Mouse (Mus musculus): ENCODE measurements around the gene Tmem252. TPM values are rescaled to one million over a fixed set of nuclear protein-coding genes. Genes with fewer than 3 reads are reported as not detected.
A peak's percentile ranks its signal among the peaks of the same experiment; 100 is the strongest.

The Tmem252 gene
- polyA plus RNA-seq (2015; fragmentation: Nextera tagmentation; extraction: Ambion mirVana) = 3.8 and 4.8 TPM in 2 replicates

DNA sequence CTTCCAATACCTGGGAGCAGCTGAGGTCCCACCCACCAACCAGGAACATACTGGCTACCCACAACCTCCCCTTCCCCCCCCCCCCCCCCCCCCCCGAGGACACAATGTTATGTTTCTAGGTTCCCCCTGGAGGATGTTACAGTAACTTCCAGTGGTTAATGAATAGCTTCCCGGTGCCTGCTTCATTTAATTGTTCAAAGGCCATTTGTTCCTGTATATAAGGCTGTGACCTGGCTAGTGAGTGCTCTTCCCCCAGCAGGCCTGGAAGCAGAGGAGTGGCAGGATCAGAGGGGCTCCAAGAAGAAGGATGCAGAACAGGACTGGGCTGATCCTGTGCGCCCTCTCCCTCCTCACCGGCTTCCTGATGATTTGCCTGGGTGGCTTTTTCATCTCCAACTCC, at the start of gene Tmem252:
Tmem252 (plus strand) TSS at position 247 of the 400 bp plus-strand sequence.
- whole genome bisulfite sequencing = 48% methylated on average over 4 of the region's 4 CpGs
- Histone ChIP-seq H3K4me2 (ENCODE audit: low read depth, low read length) (0 out of 2 replicates have a peak within 1 kb of the TSS, but pooled peaks have one; percentile 19), H3K9ac (ENCODE audit: low read depth, low read length) (no peak within 1 kb of the TSS), H3K27me3 (replicated peaks; ENCODE audit: control insufficient read depth, insufficient read depth, low read length) (no peaks in the 10 kb centered on the region), H3K4me1 (ENCODE audit: control insufficient read depth, insufficient read depth, low read length) (peaks cover 16% of the 10 kb centered on the region; the same call in 1 of the 2 replicates), H3K27ac (ENCODE audit: low read length) (peak within 1 kb of the TSS; percentile 26; the same call in 1 of the 2 replicates), H3K36me3 (ENCODE audit: control insufficient read depth, insufficient read depth, low read length) (no peaks in the 10 kb centered on the region), H3K4me3 (ENCODE audit: low read length) (no peak within 1 kb of the TSS), H3K9me3 (ENCODE audit: control insufficient read depth, low read length) (no peaks in the 10 kb centered on the region)
- peak; percentile 70 for ATAC-seq

DNA sequence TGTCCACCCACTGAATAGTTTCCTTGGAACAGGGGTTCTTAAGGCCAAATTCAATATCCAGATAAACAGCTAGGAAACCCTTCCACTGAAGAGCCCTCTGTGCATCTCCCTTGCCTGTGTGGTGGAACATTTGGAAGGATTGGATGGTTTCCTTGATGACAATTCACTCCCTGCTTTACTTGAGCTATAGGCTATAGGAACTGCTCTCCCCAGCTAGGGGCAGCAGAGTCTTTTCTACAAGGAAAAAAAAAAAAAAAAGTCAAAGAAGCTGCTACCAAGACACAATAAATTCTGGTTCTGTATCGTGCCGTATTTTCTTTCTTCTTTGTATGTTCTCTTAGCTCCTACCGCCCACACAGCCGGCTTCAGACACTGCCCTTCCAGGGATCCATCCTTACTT, 45.8 kb upstream of the Tmem252 start:
- Histone ChIP-seq H3K27ac (ENCODE audit: low read length) (no peak overlapping the region), H3K9me3 (ENCODE audit: control insufficient read depth, low read length) (no peaks in the 10 kb centered on the region), H3K4me2 (ENCODE audit: low read depth, low read length) (no peak overlapping the region), H3K4me3 (ENCODE audit: low read length) (no peak overlapping the region), H3K4me1 (ENCODE audit: control insufficient read depth, insufficient read depth, low read length) (no peaks in the 10 kb centered on the region), H3K27me3 (replicated peaks; ENCODE audit: control insufficient read depth, insufficient read depth, low read length) (no peaks in the 10 kb centered on the region), H3K9ac (ENCODE audit: low read depth, low read length) (no peak overlapping the region), H3K36me3 (ENCODE audit: control insufficient read depth, insufficient read depth, low read length) (no peaks in the 10 kb centered on the region)
- WGBS = 78% methylated on average over 4 of the region's 4 CpGs
- no peak for ATAC-seq

- no peak overlapping the region for H3K9ac ChIP-seq (ENCODE audit: low read depth, low read length)
- H3K27ac ChIP-seq (ENCODE audit: low read length) = no peak overlapping the region
- peak; percentile 89 for ATAC-seq
- WGBS = 66% methylated on average over 3 of the region's 3 CpGs
- H3K9me3 ChIP-seq (ENCODE audit: control insufficient read depth, low read length) = no peaks in the 10 kb centered on the region
- H3K27me3 ChIP-seq (replicated peaks; ENCODE audit: control insufficient read depth, insufficient read depth, low read length) = no peaks in the 10 kb centered on the region
- no peaks in the 10 kb centered on the region for H3K4me1 ChIP-seq (ENCODE audit: control insufficient read depth, insufficient read depth, low read length)
- no peaks in the 10 kb centered on the region for H3K36me3 ChIP-seq (ENCODE audit: control insufficient read depth, insufficient read depth, low read length)
- H3K4me2 ChIP-seq (ENCODE audit: low read depth, low read length) = no peak overlapping the region
- no peak overlapping the region for H3K4me3 ChIP-seq (ENCODE audit: low read length)
Observed at GRCm38 (mm10) chr19:24633008-24633407, 40.8 kb upstream of the Tmem252 start.

DNA sequence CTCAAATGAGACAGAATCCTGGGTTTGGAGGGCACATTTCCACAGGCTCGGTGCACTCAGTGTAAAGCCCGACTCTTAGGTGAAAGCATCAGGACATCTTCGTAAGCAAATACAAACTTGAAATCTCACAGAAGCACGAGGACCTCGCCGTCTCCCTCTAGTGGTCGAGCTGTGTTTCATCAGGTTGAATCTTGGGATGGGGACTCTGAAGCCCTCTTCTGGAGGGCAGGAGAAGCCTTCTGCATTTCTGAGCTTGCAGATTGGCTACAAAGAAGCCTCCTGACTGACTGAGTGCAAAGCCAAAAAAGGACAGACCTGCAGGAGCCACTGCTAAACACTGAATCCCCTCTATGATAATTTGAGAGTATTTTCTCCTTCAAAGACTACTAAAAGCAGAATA, 39.2 kb upstream of the Tmem252 start:
- H3K9ac ChIP-seq (ENCODE audit: low read depth, low read length) = no peak overlapping the region
- no peak overlapping the region for H3K4me3 ChIP-seq (ENCODE audit: low read length)
- H3K4me1 ChIP-seq (ENCODE audit: control insufficient read depth, insufficient read depth, low read length) = no peaks in the 10 kb centered on the region
- H3K27ac ChIP-seq (ENCODE audit: low read length) = no peak overlapping the region
- 2% methylated on average over 7 of the region's 7 CpGs for WGBS
- no peak; the same call in 1 of the 2 replicates for ATAC-seq
- no peaks in the 10 kb centered on the region for H3K9me3 ChIP-seq (ENCODE audit: control insufficient read depth, low read length)
- H3K27me3 ChIP-seq (replicated peaks; ENCODE audit: control insufficient read depth, insufficient read depth, low read length) = no peaks in the 10 kb centered on the region
- H3K4me2 ChIP-seq (ENCODE audit: low read depth, low read length) = no peak overlapping the region
- H3K36me3 ChIP-seq (ENCODE audit: control insufficient read depth, insufficient read depth, low read length) = no peaks in the 10 kb centered on the region

GRCm38 (mm10) chr19:24636616-24637015, 37.2 kb upstream of the Tmem252 start:
- no peaks in the 10 kb centered on the region for H3K4me1 ChIP-seq (ENCODE audit: control insufficient read depth, insufficient read depth, low read length)
- H3K4me3 ChIP-seq (ENCODE audit: low read length) = no peak overlapping the region
- 82% methylated on average over 10 of the region's 10 CpGs for WGBS
- H3K9me3 ChIP-seq (ENCODE audit: control insufficient read depth, low read length) = no peaks in the 10 kb centered on the region
- H3K4me2 ChIP-seq (ENCODE audit: low read depth, low read length) = no peak overlapping the region
- H3K9ac ChIP-seq (ENCODE audit: low read depth, low read length) = no peak overlapping the region
- H3K36me3 ChIP-seq (ENCODE audit: control insufficient read depth, insufficient read depth, low read length) = no peaks in the 10 kb centered on the region
- no peak overlapping the region for H3K27ac ChIP-seq (ENCODE audit: low read length)
- no peaks in the 10 kb centered on the region for H3K27me3 ChIP-seq (replicated peaks; ENCODE audit: control insufficient read depth, insufficient read depth, low read length)
- no peak for ATAC-seq

GRCm38 (mm10) chr19:24637988-24638387, 35.8 kb upstream of the Tmem252 start:
- Histone ChIP-seq H3K9ac (ENCODE audit: low read depth, low read length) (no peak overlapping the region), H3K9me3 (ENCODE audit: control insufficient read depth, low read length) (no peaks in the 10 kb centered on the region), H3K4me1 (ENCODE audit: control insufficient read depth, insufficient read depth, low read length) (no peaks in the 10 kb centered on the region), H3K4me2 (ENCODE audit: low read depth, low read length) (no peak overlapping the region), H3K27ac (ENCODE audit: low read length) (no peak overlapping the region), H3K36me3 (ENCODE audit: control insufficient read depth, insufficient read depth, low read length) (no peaks in the 10 kb centered on the region), H3K27me3 (replicated peaks; ENCODE audit: control insufficient read depth, insufficient read depth, low read length) (no peaks in the 10 kb centered on the region), H3K4me3 (ENCODE audit: low read length) (no peak overlapping the region)
- ATAC-seq = no peak
- 86% methylated on average over 6 of the region's 6 CpGs for WGBS

- Histone ChIP-seq H3K27ac (ENCODE audit: low read length) (no peak overlapping the region), H3K4me2 (ENCODE audit: low read depth, low read length) (no peak overlapping the region), H3K9ac (ENCODE audit: low read depth, low read length) (no peak overlapping the region), H3K9me3 (ENCODE audit: control insufficient read depth, low read length) (no peaks in the 10 kb centered on the region), H3K27me3 (replicated peaks; ENCODE audit: control insufficient read depth, insufficient read depth, low read length) (no peaks in the 10 kb centered on the region), H3K4me3 (ENCODE audit: low read length) (no peak overlapping the region), H3K4me1 (ENCODE audit: control insufficient read depth, insufficient read depth, low read length) (no peaks in the 10 kb centered on the region), H3K36me3 (ENCODE audit: control insufficient read depth, insufficient read depth, low read length) (no peaks in the 10 kb centered on the region)
- no peak for ATAC-seq
- 91% methylated on average over 6 of the region's 6 CpGs for WGBS
Observed at GRCm38 (mm10) chr19:24640982-24641381, 32.8 kb upstream of the Tmem252 start.

GRCm38 (mm10) chr19:24644971-24645370, 28.8 kb upstream of the Tmem252 start:
- H3K9ac ChIP-seq (ENCODE audit: low read depth, low read length) = no peak overlapping the region
- no peak overlapping the region for H3K27ac ChIP-seq (ENCODE audit: low read length)
- no peak overlapping the region for H3K4me3 ChIP-seq (ENCODE audit: low read length)
- H3K36me3 ChIP-seq (ENCODE audit: control insufficient read depth, insufficient read depth, low read length) = no peaks in the 10 kb centered on the region
- no peak overlapping the region for H3K4me2 ChIP-seq (ENCODE audit: low read depth, low read length)
- WGBS = 53% methylated on average over 10 of the region's 10 CpGs
- H3K9me3 ChIP-seq (ENCODE audit: control insufficient read depth, low read length) = no peaks in the 10 kb centered on the region
- no peaks in the 10 kb centered on the region for H3K4me1 ChIP-seq (ENCODE audit: control insufficient read depth, insufficient read depth, low read length)
- no peak for ATAC-seq
- no peaks in the 10 kb centered on the region for H3K27me3 ChIP-seq (replicated peaks; ENCODE audit: control insufficient read depth, insufficient read depth, low read length)

DNA sequence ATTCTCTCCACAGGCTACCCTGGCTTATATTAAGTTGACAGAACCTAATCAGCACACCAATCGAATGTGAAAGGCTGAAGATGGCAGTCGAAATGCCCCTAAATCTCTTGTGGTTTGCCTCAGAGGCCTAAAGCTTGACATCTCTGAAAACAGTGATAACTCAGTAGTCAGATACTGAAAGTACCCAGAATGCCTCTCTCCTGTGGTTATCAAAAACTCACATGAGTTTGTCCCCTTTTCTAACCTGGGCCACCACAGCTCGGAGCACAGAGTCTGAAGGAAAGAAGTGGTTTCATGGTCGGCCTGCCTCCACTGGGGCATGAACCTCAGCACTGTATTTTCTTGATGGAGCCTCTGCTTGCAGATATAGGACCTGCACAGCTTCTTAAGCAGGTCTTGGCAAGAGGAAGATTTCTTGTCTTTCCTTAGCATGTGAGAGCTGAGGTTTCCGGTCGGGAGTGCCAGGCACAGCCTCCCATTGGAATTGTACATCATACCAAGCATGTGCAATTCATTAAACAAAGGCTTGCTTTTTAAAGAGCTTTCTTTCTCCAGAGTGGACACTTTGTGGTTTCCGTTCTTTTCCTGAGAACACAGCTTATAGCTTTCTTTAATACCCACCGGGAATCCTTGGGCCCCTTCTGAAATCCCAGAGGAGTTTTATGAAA, 27.5 kb upstream of the Tmem252 start:
- no peak overlapping the region for H3K27ac ChIP-seq (ENCODE audit: low read length)
- H3K9me3 ChIP-seq (ENCODE audit: control insufficient read depth, low read length) = no peaks in the 10 kb centered on the region
- H3K4me3 ChIP-seq (ENCODE audit: low read length) = no peak overlapping the region
- no peaks in the 10 kb centered on the region for H3K4me1 ChIP-seq (ENCODE audit: control insufficient read depth, insufficient read depth, low read length)
- no peak for ATAC-seq
- WGBS = 70% methylated on average over 8 of the region's 8 CpGs
- H3K27me3 ChIP-seq (replicated peaks; ENCODE audit: control insufficient read depth, insufficient read depth, low read length) = no peaks in the 10 kb centered on the region
- H3K9ac ChIP-seq (ENCODE audit: low read depth, low read length) = no peak overlapping the region
- no peaks in the 10 kb centered on the region for H3K36me3 ChIP-seq (ENCODE audit: control insufficient read depth, insufficient read depth, low read length)
- no peak overlapping the region for H3K4me2 ChIP-seq (ENCODE audit: low read depth, low read length)

GRCm38 (mm10) chr19:24648016-24648415, 25.8 kb upstream of the Tmem252 start:
- H3K4me1 ChIP-seq (ENCODE audit: control insufficient read depth, insufficient read depth, low read length) = no peaks in the 10 kb centered on the region
- no peaks in the 10 kb centered on the region for H3K36me3 ChIP-seq (ENCODE audit: control insufficient read depth, insufficient read depth, low read length)
- H3K4me3 ChIP-seq (ENCODE audit: low read length) = no peak overlapping the region
- 72% methylated on average over 8 of the region's 8 CpGs for WGBS
- no peak for ATAC-seq
- H3K9ac ChIP-seq (ENCODE audit: low read depth, low read length) = no peak overlapping the region
- no peak overlapping the region for H3K27ac ChIP-seq (ENCODE audit: low read length)
- no peaks in the 10 kb centered on the region for H3K27me3 ChIP-seq (replicated peaks; ENCODE audit: control insufficient read depth, insufficient read depth, low read length)
- no peak overlapping the region for H3K4me2 ChIP-seq (ENCODE audit: low read depth, low read length)
- no peaks in the 10 kb centered on the region for H3K9me3 ChIP-seq (ENCODE audit: control insufficient read depth, low read length)

Measured in intestine, embryonic 16.5 days (tissue).